Mouse (Mus musculus): ENCODE measurements at regions not wholly inside any gene's neighbourhood (a gene's known extent, or its start where the extent isn't known, plus 50 kb on each side); places are given as distances from the start of the nearest gene placed in this dataset.

DNA sequence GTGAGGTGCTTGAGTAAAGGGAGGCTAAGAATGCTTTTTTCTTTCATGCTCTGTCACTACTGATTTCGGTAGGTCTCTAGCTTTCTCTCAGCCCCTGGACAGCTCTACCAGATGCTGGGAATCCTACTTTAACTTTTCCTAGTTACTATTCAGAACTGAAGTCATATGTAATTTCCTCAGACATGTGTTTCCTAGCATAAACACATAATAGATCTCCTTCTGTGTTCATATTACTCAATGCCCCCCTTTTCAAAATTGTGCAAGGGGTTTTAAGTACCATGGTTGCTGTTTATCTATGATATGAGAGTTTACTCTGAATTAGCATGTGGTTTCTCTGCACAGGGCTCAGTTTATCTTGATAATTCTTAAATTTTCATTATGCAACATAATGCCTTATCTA is 1472.5 kb downstream of the Olfm4 start:
- DNase-seq (ENCODE audit: low spot score) (no peak), ATAC-seq (no peak)
- no peak overlapping the region for H3K4me2 ChIP-seq (ENCODE audit: low read length)
- no peak overlapping the region for H3K27ac ChIP-seq (ENCODE audit: low read depth, low read length)
- no peaks in the 10 kb centered on the region for H3K9me3 ChIP-seq (replicated peaks; ENCODE audit: control insufficient read depth, low read length)
- no peaks in the 10 kb centered on the region for H3K36me3 ChIP-seq (ENCODE audit: control insufficient read depth, insufficient read depth, low read length)
- WGBS = 93% methylated on average over 1 of the region's 1 CpGs
- H3K4me3 ChIP-seq (ENCODE audit: low read depth, low read length) = no peak overlapping the region
- no peaks in the 10 kb centered on the region for H3K4me1 ChIP-seq (ENCODE audit: control insufficient read depth, insufficient read depth, low read length)
- H3K27me3 ChIP-seq (replicated peaks; ENCODE audit: control insufficient read depth, insufficient read depth, low read length) = no peaks in the 10 kb centered on the region
- no peak overlapping the region for H3K9ac ChIP-seq (ENCODE audit: low read length)

DNA sequence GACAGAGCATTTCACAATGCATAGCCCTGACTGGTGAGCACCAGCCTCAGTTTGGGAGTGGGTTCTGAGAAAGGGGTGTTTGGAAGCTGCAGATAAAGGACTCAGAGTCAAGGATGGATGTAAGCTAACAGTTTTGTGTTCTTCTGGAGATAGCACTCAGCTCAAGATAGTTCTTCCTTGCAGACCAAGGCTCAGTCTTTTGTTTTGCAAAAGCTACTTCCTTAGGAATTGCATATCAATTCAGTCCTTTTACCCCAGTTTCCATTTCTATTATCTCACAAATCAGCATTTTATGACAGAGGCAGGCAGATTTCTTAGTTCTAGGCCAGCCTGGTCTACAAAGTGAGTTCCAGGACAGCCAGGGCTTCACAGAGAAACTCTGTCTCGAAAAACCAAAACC is 1495.4 kb downstream of the Olfm4 start:
- Histone ChIP-seq H3K9me3 (replicated peaks; ENCODE audit: control insufficient read depth, low read length) (no peaks in the 10 kb centered on the region), H3K4me3 (ENCODE audit: low read depth, low read length) (no peak overlapping the region), H3K4me1 (ENCODE audit: control insufficient read depth, insufficient read depth, low read length) (no peaks in the 10 kb centered on the region), H3K27me3 (replicated peaks; ENCODE audit: control insufficient read depth, insufficient read depth, low read length) (no peaks in the 10 kb centered on the region), H3K27ac (ENCODE audit: low read depth, low read length) (no peak overlapping the region), H3K9ac (ENCODE audit: low read length) (no peak overlapping the region), H3K36me3 (ENCODE audit: control insufficient read depth, insufficient read depth, low read length) (no peaks in the 10 kb centered on the region), H3K4me2 (ENCODE audit: low read length) (no peak overlapping the region)
- ATAC-seq = no peak
- 81% methylated on average over 1 of the region's 1 CpGs for WGBS
- DNase-seq (ENCODE audit: low spot score) = no peak

DNA sequence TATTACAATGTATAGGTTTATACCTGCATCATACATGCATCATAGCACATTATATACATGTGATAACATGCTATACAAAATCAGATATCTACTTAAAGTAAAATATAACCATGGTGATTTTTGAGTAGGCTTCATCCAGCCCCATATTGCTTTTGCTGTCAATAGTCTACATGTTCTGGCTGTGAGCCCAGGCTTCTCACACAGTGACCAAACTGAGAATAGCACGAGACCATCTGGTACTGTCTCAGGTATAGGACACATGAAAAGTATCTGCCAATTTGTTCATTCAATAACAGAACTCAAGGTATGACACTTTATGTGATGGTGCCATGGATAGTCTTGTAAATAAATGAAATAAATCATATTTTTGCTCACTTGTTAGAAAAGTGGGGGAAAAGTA is 1499.7 kb downstream of the Olfm4 start:
- H3K27me3 ChIP-seq (replicated peaks; ENCODE audit: control insufficient read depth, insufficient read depth, low read length) = no peaks in the 10 kb centered on the region
- no peaks in the 10 kb centered on the region for H3K4me1 ChIP-seq (ENCODE audit: control insufficient read depth, insufficient read depth, low read length)
- H3K27ac ChIP-seq (ENCODE audit: low read depth, low read length) = no peak overlapping the region
- no peak overlapping the region for H3K9ac ChIP-seq (ENCODE audit: low read length)
- no peak overlapping the region for H3K4me3 ChIP-seq (ENCODE audit: low read depth, low read length)
- H3K36me3 ChIP-seq (ENCODE audit: control insufficient read depth, insufficient read depth, low read length) = no peaks in the 10 kb centered on the region
- H3K4me2 ChIP-seq (ENCODE audit: low read length) = no peak overlapping the region
- ATAC-seq = peak; percentile 70; the same call in 1 of the 2 replicates
- DNase-seq (ENCODE audit: low spot score) = peak; percentile 54
- no peaks in the 10 kb centered on the region for H3K9me3 ChIP-seq (replicated peaks; ENCODE audit: control insufficient read depth, low read length)
- 54% methylated on average over 1 of the region's 1 CpGs for WGBS

DNA sequence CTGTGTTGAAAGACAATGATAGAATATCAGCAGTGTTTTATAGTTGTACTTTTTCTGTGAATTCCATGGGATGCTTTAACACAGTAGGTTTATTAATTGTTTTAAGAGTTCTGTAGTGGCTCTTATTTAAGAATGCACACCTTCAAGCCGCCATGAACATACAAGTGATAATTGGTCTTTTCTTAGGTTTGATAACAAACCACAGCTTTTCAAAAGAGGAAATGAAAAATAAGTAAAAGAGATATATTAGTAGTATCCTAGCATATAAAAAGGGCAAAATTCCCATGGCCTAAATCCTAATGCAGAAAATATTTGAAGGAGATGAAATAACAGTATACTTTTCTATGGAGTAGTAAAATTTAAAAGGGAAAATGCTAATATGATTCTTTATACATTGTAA is 1525.1 kb downstream of the Olfm4 start:
- ATAC-seq (no peak), DNase-seq (ENCODE audit: low spot score) (no peak)
- H3K9me3 ChIP-seq (replicated peaks; ENCODE audit: control insufficient read depth, low read length) = no peaks in the 10 kb centered on the region
- no peaks in the 10 kb centered on the region for H3K27me3 ChIP-seq (replicated peaks; ENCODE audit: control insufficient read depth, insufficient read depth, low read length)
- no peak overlapping the region for H3K27ac ChIP-seq (ENCODE audit: low read depth, low read length)
- WGBS = 83% methylated on average over 1 of the region's 1 CpGs
- H3K9ac ChIP-seq (ENCODE audit: low read length) = no peak overlapping the region
- no peak overlapping the region for H3K4me3 ChIP-seq (ENCODE audit: low read depth, low read length)
- no peak overlapping the region for H3K4me2 ChIP-seq (ENCODE audit: low read length)
- H3K4me1 ChIP-seq (ENCODE audit: control insufficient read depth, insufficient read depth, low read length) = no peaks in the 10 kb centered on the region
- no peaks in the 10 kb centered on the region for H3K36me3 ChIP-seq (ENCODE audit: control insufficient read depth, insufficient read depth, low read length)
